Mouse (Mus musculus) cortical plate, adult 2 months (tissue): ENCODE measurements at regions not wholly inside any gene's neighbourhood (a gene's known extent, or its start where the extent isn't known, plus 50 kb on each side); places are given as distances from the start of the nearest gene placed in this dataset.

Experiments used
- CTCF ChIP-seq: fragments of 200-500 bp; IDR thresholded peaks from 2 replicates; pipeline ENCODE4 v1.5.1; 2011; ENCODE audit warnings: mild to moderate bottlenecking, control low read depth, low read length; ENCODE audit not compliant: insufficient read depth; ENCODE audit errors: extremely low read depth
- POLR2A ChIP-seq: fragments of 200-500 bp; IDR thresholded peaks from 2 replicates; pipeline ENCODE4 v1.6.1; 2011; ENCODE audit warnings: mild to moderate bottlenecking, low read length, control low read depth; ENCODE audit not compliant: insufficient read depth; ENCODE audit errors: extremely low read depth

DNA sequence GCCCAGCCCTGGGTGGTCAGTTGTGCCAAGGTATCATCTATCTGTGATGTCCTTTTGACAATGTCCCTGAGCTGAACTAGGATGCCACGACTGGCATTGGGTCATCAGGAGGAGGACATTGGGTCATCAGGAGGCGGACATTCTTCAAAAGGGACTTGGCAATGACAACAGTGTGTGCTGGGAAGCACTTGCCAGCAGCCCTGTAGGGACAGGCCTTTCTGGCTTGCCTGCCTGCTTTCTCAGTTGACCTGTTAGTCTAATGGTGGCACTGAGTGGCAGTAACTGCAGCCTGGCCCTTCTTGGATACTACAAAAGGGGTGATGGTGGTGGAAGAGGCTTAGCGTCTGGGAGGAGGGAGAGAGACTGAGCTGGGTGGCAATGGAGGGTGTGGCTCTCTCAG, 137.2 kb upstream of the Prox1 start:
- TF ChIP-seq POLR2A (no peak), CTCF (no peak)
